Mouse (Mus musculus): Measurements from ENCODE around the gene Npl.
A peak's percentile ranks its signal among the peaks of the same experiment; 100 is the strongest.

Gene Npl

DNA sequence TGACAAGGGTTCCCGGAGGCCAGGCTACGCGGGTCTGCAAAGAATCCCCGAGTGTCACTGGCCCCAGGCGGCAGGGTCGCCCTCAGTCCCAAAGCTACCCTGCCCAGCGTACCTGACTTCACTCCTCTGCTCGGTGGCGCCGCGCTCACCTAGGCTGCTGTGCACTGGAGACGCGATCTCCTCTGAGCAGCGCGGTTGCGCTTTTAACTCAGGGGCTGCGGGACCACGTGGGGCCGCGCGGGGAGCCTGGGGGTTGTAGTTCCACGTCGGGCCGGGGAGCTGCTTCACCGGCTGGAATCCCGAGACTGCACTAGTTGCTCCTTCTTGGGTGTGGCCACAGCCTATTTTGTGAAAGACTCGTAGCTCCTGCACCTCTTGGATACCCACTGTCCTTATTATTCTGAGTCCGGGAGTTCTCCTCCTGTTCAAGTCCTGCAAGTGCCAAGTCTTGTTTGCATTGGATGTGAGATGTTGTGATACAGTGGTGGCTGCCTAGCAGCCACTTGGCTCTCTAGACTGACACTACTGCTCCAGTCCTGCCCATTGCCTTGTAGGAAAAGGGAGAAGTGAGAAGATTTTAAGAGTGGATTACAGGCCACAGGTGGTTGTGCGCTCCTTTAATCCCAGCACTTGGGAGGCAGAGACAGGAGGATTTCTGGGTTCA is at the start of gene Npl:
Npl (minus strand) TSS at position 510 of the 664 bp plus-strand sequence.
- peak; percentile 66 for DNase-seq

DNA sequence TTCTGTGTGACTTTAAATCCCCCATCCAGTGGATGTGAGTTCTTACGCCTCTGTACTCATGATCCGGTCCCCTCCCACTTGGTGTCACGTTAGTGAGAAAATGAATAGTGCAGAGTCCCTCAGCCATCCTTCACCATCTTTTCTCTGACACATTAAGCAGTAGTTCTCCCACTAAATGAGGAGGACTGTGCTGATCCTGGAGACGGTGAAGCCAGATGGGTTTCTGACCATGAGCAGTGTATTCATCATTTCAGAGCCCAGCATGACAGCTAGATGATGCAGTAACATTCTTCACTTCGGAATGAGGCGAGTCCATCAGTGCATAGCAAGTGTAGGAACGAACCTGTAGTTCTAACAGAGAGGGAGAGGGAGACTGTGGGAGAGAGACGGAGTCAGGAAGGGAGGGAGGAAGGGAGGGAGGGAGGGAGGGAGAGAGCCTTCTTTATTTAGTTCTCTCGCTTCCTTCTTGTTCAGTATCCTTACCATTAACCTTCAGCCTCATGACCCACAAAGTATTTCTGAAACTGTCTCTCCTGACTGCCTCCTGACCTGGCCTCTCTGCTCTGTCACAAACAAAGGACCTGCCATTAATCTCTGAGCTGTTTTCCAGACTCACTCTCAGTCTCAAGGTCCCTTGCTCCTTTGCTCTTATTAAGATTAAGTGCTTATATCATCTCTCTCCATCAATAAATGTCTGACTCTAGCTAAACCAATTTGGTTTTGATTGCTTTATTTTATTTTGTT is 49.6 kb upstream of the Npl start:
- no peak for DNase-seq

GRCm38 (mm10) chr1:153598773-153599172 is 48.9 kb upstream of the Npl start:
- peak; percentile 7 for DNase-seq

DNA sequence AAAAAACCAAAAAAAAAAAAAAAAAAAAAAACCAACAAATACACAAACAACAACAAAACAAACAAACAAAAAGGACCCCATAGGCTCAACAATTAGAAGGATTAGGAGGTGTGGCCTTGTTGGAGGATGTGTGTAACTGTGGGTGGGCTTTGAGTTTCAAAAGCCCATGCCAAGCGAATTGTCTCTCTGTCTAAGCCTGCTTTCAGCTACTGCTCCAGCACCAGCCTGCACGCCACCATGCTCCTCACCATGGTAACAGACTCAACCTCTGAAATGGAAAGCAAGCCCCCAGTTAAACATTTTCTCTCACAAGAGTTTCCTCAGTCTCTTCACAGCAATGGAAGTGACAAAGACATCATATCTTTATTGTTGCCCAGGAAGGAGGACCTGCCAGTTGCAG is 43.8 kb upstream of the Npl start:
- DNase-seq, result no peak

DNA sequence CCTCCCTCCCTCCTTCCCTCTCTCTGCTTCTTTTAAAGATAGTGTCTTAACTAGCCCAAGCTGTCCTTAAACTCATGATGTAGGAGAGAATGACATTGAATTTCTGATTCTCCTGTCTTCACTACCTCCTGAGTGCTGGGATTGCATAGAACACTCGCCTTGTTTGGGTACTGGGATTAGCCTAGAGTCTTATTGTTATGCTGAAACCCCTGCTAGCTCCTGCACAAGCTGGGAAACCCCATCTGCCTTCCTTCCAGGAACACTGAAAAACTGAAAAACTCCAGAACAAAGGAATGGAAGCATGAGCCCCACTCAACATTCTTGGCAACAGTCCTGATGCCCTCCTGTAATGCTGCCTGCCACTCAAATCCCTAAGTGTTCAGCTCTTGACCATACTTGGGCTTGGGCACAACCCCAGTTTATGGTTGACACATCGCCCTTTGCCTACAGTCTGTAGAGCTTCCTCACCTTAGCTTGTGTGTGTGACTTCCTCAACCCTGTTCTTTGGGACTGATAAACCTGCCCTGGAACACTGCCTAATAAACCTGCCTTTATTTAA is 40.4 kb upstream of the Npl start:
- no peak for DNase-seq

DNA sequence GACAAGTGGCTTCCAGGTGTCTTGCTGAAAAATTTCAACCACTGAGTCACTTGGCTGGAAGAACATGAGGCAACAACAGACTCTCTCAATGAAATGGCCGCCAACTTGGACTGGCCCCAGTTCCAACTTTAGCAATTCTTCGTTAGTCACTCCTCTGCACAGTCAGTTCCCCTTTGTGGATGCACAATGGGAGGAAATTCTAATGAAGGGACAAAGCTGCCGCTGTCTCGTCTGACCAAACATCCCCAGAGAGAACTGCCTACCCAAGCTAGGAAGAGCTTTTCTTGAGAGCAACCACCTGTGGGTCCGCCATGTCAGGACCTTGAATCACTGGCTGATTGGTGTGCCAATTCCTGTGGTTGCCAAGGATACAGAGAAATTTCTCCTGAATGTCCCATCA is 38.1 kb upstream of the Npl start:
- DNase-seq, result no peak

- DNase-seq, result no peak
These were observed 37.0 kb upstream of the Npl start for GRCm38 (mm10) chr1:153586826-153587225.

GRCm38 (mm10) chr1:153585752-153586151 is 35.9 kb upstream of the Npl start:
- DNase-seq, result no peak

DNA sequence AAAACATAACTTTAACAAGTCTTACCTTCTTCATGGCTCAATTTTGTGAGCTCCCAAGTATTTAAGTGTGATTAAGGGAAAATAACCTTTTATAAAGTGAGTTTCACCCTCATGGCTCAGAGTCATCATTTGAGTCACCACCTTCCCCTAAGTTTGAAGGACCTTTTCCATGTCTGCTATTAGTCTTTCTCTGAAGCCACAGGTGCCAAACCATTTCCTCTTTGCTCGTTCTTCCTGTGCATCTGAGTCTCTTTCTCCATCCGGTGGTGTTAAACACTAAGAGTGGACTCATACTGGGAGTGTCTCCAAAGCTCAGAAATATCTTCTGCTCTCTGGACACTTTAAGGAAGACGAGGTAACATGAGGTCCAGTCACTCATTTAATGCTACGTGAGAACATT is 33.3 kb upstream of the Npl start:
- no peak for DNase-seq

DNA sequence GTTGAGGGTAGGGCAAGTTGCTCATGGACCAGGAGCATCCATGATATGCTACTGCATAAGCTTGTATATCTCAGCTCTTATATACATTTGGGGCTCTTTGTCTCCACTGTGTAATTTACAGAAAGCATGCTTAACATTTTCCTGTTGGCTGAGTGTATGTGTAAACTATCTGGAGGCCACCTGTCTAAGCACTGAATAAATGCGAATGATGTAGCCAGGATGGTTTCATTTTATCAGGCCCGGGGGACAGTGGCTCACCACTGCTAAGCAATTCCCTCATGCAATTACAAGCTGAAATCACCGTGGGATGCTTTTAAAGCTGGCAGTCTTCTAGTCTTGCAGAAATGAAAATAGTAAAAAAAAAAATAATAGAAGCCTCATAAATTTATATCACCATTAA is 24.9 kb upstream of the Npl start:
- DNase-seq, result no peak

DNA sequence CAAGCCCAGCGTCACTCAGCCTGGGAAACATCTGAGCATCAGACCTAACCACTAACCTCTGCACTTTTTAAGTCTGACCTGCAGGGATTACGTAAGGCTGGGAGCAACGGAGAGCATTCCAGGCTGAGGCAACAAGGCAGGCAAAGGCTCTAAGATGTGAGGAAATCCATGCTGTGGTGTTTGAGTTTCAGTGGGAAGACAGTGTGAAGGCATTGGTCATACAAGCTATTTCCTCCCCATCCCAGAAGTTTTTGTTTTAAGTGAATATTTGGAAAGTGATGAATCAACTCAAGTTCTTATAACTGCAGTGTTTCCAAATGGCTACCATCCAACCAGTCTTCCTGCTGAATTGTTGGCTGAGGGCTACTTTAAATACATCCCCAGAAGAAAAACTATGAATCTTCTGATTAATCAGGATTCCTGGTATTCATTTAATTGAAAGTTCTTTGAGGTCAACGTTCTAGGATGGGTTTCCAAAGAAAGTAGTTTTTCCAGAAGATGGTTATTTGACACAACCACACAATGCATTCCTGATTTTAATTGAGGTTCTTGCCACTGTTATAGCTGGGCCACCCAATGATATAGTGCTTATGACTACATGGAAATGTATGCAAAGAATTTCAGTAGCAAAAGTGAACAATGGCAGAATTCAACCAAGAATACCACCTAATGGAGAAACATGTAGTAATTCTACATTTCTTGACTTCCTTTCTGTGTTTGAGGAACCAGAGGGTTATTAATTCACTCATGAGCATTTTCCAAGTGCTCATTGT is 22.6 kb upstream of the Npl start:
- no peak for DNase-seq

DNA sequence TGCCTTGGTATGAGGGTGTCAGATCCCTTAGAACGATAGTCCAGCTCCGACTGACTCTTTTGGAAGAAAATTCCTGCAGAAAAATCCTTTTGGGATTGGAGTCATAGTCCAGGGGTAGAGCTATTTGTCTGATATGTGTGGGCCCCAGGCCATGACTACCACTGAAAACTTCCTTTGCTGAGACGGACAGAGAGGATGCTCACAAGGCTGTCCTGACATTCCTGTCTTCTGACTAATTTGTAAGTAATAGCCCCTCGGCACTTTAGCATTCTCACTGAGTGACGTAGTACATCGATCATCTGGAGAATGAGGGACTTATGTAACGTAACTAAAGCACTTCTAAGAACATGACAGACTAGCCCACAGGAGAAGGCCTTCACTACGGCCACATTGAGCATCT is 15.9 kb upstream of the Npl start:
- no peak for DNase-seq

- no peak for DNase-seq
These were observed 14.9 kb upstream of the Npl start for GRCm38 (mm10) chr1:153564701-153565100.

GRCm38 (mm10) chr1:153563675-153564074 is 13.8 kb upstream of the Npl start:
- DNase-seq, result no peak

DNA sequence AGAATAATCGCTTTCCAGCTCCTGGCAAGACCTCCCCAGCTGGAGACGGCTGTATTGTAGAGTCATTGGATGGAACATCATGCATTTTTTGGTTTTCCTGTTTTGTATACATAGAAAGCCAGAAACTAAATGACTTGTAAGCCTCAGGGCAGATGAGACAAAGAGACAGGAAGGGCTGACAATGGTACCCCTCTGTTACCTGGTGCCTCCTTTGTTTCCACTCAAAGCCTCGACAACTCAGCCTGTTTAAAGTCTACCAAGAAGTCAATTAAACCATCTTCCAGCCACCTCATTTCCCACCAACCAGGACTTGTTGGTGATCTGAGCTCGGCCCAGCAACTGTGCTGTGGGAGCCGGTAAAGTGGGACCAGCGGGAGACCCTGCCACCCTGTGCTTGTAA is 11.0 kb upstream of the Npl start:
- DNase-seq, result no peak

DNA sequence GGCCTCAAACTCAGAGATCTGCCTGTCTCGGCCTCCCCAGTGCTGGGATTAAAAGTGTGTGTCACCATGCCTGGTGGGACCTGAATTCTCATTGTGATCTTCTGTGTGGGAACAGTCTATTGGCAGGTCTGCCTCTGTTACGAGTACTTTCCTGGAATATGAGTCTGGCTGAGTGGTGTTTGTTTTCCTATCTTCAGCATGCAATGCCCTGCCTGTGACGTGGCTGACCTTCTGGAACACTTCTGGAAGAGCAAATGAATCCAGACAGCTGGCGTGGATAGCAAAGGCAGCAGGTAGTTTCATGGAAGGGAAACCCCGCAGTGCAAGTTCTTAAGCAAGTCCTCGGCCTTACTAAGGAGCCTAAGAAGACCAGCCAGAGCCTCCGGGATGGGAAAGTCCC is 9.9 kb upstream of the Npl start:
- no peak for DNase-seq

- peak; percentile 60 for DNase-seq
These were observed 9.3 kb upstream of the Npl start for GRCm38 (mm10) chr1:153559126-153559647.

GRCm38 (mm10) chr1:153556896-153557295 is 7.1 kb upstream of the Npl start:
- DNase-seq, result peak; percentile 14

GRCm38 (mm10) chr1:153556202-153556601 is 6.4 kb upstream of the Npl start:
- DNase-seq, result no peak

DNA sequence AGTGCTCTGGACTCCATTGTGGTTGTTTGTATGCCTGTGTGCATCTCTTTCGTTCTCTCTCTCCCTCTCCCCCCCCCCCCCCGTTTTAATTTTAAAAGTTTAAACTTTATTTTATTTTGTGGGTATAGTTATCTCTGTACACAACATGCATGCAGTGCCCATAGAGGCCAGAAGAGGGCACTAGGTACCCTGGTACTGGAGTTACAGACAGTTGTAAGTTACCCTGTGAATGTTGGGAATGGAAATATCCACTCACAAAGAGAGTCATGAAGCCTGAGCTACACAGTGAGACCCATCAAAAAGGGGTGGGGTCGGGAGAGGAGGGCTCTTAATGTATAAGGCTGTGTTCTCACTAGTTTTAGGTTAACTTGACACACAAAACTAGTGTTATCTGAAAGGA is 969 bp upstream of the Npl start:
- DNase-seq, result peak; percentile 58

- no peak for DNase-seq
These were observed 2.3 kb downstream of the Npl start for GRCm38 (mm10) chr1:153547555-153547954.

DNA sequence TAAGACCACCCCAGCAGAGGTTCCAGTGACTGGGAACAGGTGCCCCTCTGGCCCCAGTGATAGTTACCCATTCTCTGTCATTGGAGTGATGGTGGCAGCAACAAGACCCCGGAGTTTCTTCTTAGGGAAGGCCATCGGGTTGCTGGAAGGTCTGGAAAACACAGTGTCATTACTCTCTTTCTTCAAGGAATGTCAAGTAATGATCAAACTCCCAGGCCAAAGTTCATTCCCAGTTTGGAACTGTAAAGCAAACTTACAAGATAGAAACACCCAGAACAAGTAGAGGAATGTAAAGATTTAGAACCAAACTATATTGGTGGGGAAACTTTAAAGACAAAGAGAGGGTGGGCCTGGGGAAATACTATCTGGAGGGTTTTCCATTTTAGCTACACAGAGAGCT is 4.6 kb downstream of the Npl start:
- no peak for DNase-seq

DNA sequence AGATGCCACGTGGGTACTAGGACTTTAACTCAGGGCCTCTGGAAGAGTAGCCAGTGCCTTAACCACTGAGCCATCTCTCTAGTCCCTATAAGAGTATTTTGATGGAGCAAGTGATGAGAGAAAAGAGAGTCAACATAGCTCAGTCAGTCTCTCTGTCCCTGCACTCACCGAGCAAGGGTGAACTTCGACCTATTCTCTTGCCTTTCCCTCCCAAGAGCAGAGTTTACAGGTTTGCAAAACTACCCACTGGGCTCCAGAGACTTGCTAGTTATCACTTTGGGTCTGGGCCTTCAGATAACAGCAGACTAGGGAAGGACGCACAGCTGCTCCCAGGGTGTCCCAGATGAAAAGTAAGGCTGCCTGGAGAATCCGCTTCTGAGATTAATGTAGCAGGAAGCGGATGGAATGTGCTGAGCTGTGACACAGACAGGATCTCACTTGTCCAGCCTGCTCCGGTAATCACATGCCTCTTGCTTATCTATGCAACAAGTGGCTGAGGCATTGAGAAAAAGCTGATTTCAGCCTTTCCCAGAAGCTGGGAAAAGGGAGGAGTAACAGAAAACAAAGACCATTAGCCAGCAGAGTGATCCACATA is 7.0 kb downstream of the Npl start:
- DNase-seq, result peak; percentile 22
